Mouse (Mus musculus): Measurements from ENCODE around the gene Gm1043.

GRCm38 (mm10) chr5:37131841-37132240, 46.7 kb downstream of the Gm1043 start:
- TF ChIP-seq MAFK (IDR thresholded peaks at IDR 0.05; ENCODE audit: insufficient read depth, low read depth, low read length), result no peak
- TF ChIP-seq ZNF384 (IDR thresholded peaks at IDR 0.05; ENCODE audit: low read depth, low read length), result no peak
- no peak for TF ChIP-seq ZC3H11A (IDR thresholded peaks at IDR 0.05; ENCODE audit: borderline replicate concordance, low read depth, low read length)
- TF ChIP-seq HCFC1 (IDR thresholded peaks at IDR 0.05; ENCODE audit: borderline replicate concordance, insufficient read depth, low read length), result no peak
